Mouse (Mus musculus) hindbrain, embryonic 10.5 days (tissue): ENCODE data around the gene Glis3. TPM values are rescaled to one million over a fixed set of nuclear protein-coding genes. Genes with fewer than 3 reads are reported as not detected.

Experiments
- DNase-seq: peaks from one replicate; pipeline ENCODE4 v3.0.0-alpha.2; 2017; ENCODE audit warnings: low spot score
- H3K27ac ChIP-seq: fragments of 300-500 bp; sonication (generic); 2 replicates; pipeline ENCODE4 v1.5.1; 2016; ENCODE audit warnings: mild to moderate bottlenecking, moderate library complexity
- H3K27me3 ChIP-seq: fragments of 300-500 bp; sonication (generic); 2 replicates; pipeline ENCODE4 v1.6.1; 2016; ENCODE audit warnings: mild to moderate bottlenecking; ENCODE audit not compliant: poor library complexity, insufficient read depth, severe bottlenecking
- H3K36me3 ChIP-seq: fragments of 300-500 bp; sonication (generic); 2 replicates; pipeline ENCODE4 v1.6.1; 2016; ENCODE audit warnings: mild to moderate bottlenecking, moderate library complexity
- H3K4me1 ChIP-seq: fragments of 300-500 bp; sonication (generic); replicated peaks from 2 replicates; pipeline ENCODE4 v1.6.1; 2016; ENCODE audit warnings: mild to moderate bottlenecking
- H3K4me3 ChIP-seq: fragments of 300-500 bp; sonication (generic); 2 replicates; pipeline ENCODE4 v1.5.1; 2016; ENCODE audit warnings: mild to moderate bottlenecking, moderate library complexity
- H3K9me3 ChIP-seq: fragments of 300-500 bp; sonication (generic); 2 replicates; pipeline ENCODE4 v1.6.1; 2016; ENCODE audit warnings: mild to moderate bottlenecking, moderate library complexity
- WGBS: fragments of 180-500 bp; shearing (Covaris S2); methylation state at CpG from one replicate; pipeline ENCODE4 v1.1.7; 2016; 5-methylcytosine and 5-hydroxymethylcytosine counted together
- polyA plus RNA-seq: library from polyadenylated mRNA; unstranded; fragments of >200 nt; fragmentation: Nextera tagmentation; extraction: Ambion mirVana; gene quantifications from 2 replicates; pipeline ENCODE4 v1.2.1, GENCODE M21; 2016

The Glis3 gene
- polyA plus RNA-seq, 1 experiment from 2014 or later = 2.2 TPM

GRCm38 (mm10) chr19:28258480-28258879 is 421.4 kb downstream of the Glis3 start:
- no peaks in the 10 kb centered on the region for H3K27me3 ChIP-seq
- no peaks in the 10 kb centered on the region for H3K36me3 ChIP-seq
- no peak for DNase-seq
- H3K4me1 ChIP-seq = peaks cover 4% of the 10 kb centered on the region; the same call in 1 of the 2 replicates
- WGBS = 61% methylated on average over 3 of the region's 3 CpGs
- no peak overlapping the region for H3K27ac ChIP-seq
- H3K9me3 ChIP-seq = no peaks in the 10 kb centered on the region
- H3K4me3 ChIP-seq = no peak overlapping the region

GRCm38 (mm10) chr19:28247345-28247744 is 432.5 kb downstream of the Glis3 start:
- Histone ChIP-seq H3K4me1 (no peaks in the 10 kb centered on the region), H3K36me3 (no peaks in the 10 kb centered on the region), H3K27me3 (no peaks in the 10 kb centered on the region), H3K27ac (no peak overlapping the region), H3K9me3 (no peaks in the 10 kb centered on the region), H3K4me3 (no peak overlapping the region)
- WGBS = 93% methylated on average over 7 of the region's 7 CpGs
- DNase-seq = no peak

- H3K36me3 ChIP-seq = no peaks in the 10 kb centered on the region
- no peak overlapping the region for H3K27ac ChIP-seq
- no peaks in the 10 kb centered on the region for H3K4me1 ChIP-seq
- 92% methylated on average over 5 of the region's 5 CpGs for WGBS
- no peaks in the 10 kb centered on the region for H3K9me3 ChIP-seq
- no peak for DNase-seq
- no peak overlapping the region for H3K4me3 ChIP-seq
- no peaks in the 10 kb centered on the region for H3K27me3 ChIP-seq
Measured at GRCm38 (mm10) chr19:28246186-28246585, 433.7 kb downstream of the Glis3 start.

- Histone ChIP-seq H3K27ac (no peak overlapping the region), H3K36me3 (no peaks in the 10 kb centered on the region), H3K27me3 (no peaks in the 10 kb centered on the region), H3K4me3 (no peak overlapping the region), H3K9me3 (no peaks in the 10 kb centered on the region), H3K4me1 (no peaks in the 10 kb centered on the region)
- WGBS = 84% methylated on average over 4 of the region's 4 CpGs
- DNase-seq = no peak
Measured at GRCm38 (mm10) chr19:28238073-28238472, 441.8 kb downstream of the Glis3 start.

- no peaks in the 10 kb centered on the region for H3K9me3 ChIP-seq
- no peak overlapping the region for H3K4me3 ChIP-seq
- 92% methylated on average over 2 of the region's 2 CpGs for WGBS
- DNase-seq = no peak
- H3K36me3 ChIP-seq = no peaks in the 10 kb centered on the region
- H3K4me1 ChIP-seq = no peaks in the 10 kb centered on the region
- H3K27ac ChIP-seq = no peak overlapping the region
- H3K27me3 ChIP-seq = no peaks in the 10 kb centered on the region
Measured at GRCm38 (mm10) chr19:28237621-28238020, 442.3 kb downstream of the Glis3 start.

GRCm38 (mm10) chr19:28235571-28235970 is 444.3 kb downstream of the Glis3 start:
- Histone ChIP-seq H3K4me1 (no peaks in the 10 kb centered on the region), H3K27me3 (no peaks in the 10 kb centered on the region), H3K27ac (no peak overlapping the region), H3K9me3 (no peaks in the 10 kb centered on the region), H3K36me3 (no peaks in the 10 kb centered on the region), H3K4me3 (no peak overlapping the region)
- DNase-seq = no peak
- 83% methylated on average over 5 of the region's 5 CpGs for WGBS

- no peaks in the 10 kb centered on the region for H3K4me1 ChIP-seq
- WGBS = 90% methylated on average over 9 of the region's 9 CpGs
- no peak overlapping the region for H3K4me3 ChIP-seq
- no peaks in the 10 kb centered on the region for H3K36me3 ChIP-seq
- no peaks in the 10 kb centered on the region for H3K9me3 ChIP-seq
- H3K27me3 ChIP-seq = no peaks in the 10 kb centered on the region
- H3K27ac ChIP-seq = no peak overlapping the region
- no peak for DNase-seq
Measured at GRCm38 (mm10) chr19:28235096-28235495, 444.8 kb downstream of the Glis3 start.

- H3K27ac ChIP-seq = no peak overlapping the region
- WGBS = 95% methylated on average over 2 of the region's 2 CpGs
- no peaks in the 10 kb centered on the region for H3K27me3 ChIP-seq
- no peaks in the 10 kb centered on the region for H3K36me3 ChIP-seq
- H3K9me3 ChIP-seq = no peaks in the 10 kb centered on the region
- H3K4me1 ChIP-seq = no peaks in the 10 kb centered on the region
- H3K4me3 ChIP-seq = no peak overlapping the region
- DNase-seq = no peak
Measured at GRCm38 (mm10) chr19:28234676-28235075, 445.2 kb downstream of the Glis3 start.

- H3K4me3 ChIP-seq = no peak overlapping the region
- DNase-seq = no peak
- peaks cover 4% of the 10 kb centered on the region; the same call in 1 of the 2 replicates for H3K4me1 ChIP-seq
- H3K27me3 ChIP-seq = no peaks in the 10 kb centered on the region
- WGBS = 77% methylated on average over 3 of the region's 3 CpGs
- no peaks in the 10 kb centered on the region for H3K9me3 ChIP-seq
- no peak overlapping the region for H3K27ac ChIP-seq
- H3K36me3 ChIP-seq = no peaks in the 10 kb centered on the region
Measured at GRCm38 (mm10) chr19:28231511-28231910, 448.4 kb downstream of the Glis3 start.

- no peak overlapping the region; the same call in 1 of the 2 replicates for H3K27ac ChIP-seq
- 65% methylated on average over 10 of the region's 10 CpGs for WGBS
- H3K4me1 ChIP-seq = peaks cover 4% of the 10 kb centered on the region; the same call in 1 of the 2 replicates
- no peaks in the 10 kb centered on the region for H3K27me3 ChIP-seq
- H3K36me3 ChIP-seq = no peaks in the 10 kb centered on the region
- H3K4me3 ChIP-seq = no peak overlapping the region
- no peak for DNase-seq
- no peaks in the 10 kb centered on the region for H3K9me3 ChIP-seq
Measured at GRCm38 (mm10) chr19:28227526-28227925, 452.4 kb downstream of the Glis3 start.

- Histone ChIP-seq H3K4me1 (peaks cover 4% of the 10 kb centered on the region; the same call in 1 of the 2 replicates), H3K9me3 (peaks cover 4% of the 10 kb centered on the region; the same call in 1 of the 2 replicates), H3K27ac (no peak overlapping the region), H3K36me3 (no peaks in the 10 kb centered on the region), H3K4me3 (no peak overlapping the region), H3K27me3 (no peaks in the 10 kb centered on the region)
- WGBS = 71% methylated on average over 6 of the region's 6 CpGs
- DNase-seq = no peak
Measured at GRCm38 (mm10) chr19:28225651-28226050, 454.2 kb downstream of the Glis3 start.

GRCm38 (mm10) chr19:28211630-28212029 is 468.2 kb downstream of the Glis3 start:
- Histone ChIP-seq H3K9me3 (0 out of 2 replicates have a peak, but pooled peaks cover 5% of the 10 kb centered on the region), H3K27ac (no peak overlapping the region), H3K4me3 (no peak overlapping the region), H3K36me3 (no peaks in the 10 kb centered on the region), H3K27me3 (no peaks in the 10 kb centered on the region), H3K4me1 (no peaks in the 10 kb centered on the region)
- DNase-seq = no peak
- 95% methylated on average over 4 of the region's 4 CpGs for WGBS
